Mouse (Mus musculus): Measurements from ENCODE around the gene Gm773.
"Not testable (repeated sequence)": the region's sequence is repeated elsewhere in the genome, so short reads cannot be mapped to it uniquely, and the experiment has no call there.

Gene Gm773

GRCm38 (mm10) chrX:56212771-56213170 is at the start of gene Gm773:
Gene Gm773 (minus strand): TSS chrX:56212881.
- DNase-seq (ENCODE audit: low read depth): no peak

GRCm38 (mm10) chrX:56186449-56186848 is 26.2 kb downstream of the Gm773 start:
- not testable (repeated sequence) for DNase-seq (ENCODE audit: low read depth)

GRCm38 (mm10) chrX:56151396-56151795 is 61.3 kb downstream of the Gm773 start:
- DNase-seq (ENCODE audit: low read depth): no peak

Measured in c-Kit-positive CD71-positive TER-119-negative erythroid progenitor cells, embryonic 14.5 days (primary cell).